Mouse (Mus musculus) lung, embryonic 16.5 days (tissue): ENCODE measurements around the gene Ewsr1. TPM values are rescaled to one million over a fixed set of nuclear protein-coding genes. Genes with fewer than 3 reads are reported as not detected.

Experiments
- ATAC-seq: fragments of 200-750 bp; cut with Nextera tagmentation; 2 replicates; pipeline ENCODE4 v1.8.0; 2017; ENCODE audit warnings: low read depth, mild to moderate bottlenecking, moderate library complexity
- H3K27ac ChIP-seq: fragments of 300-500 bp; sonication (generic); 2 replicates; pipeline ENCODE4 v1.5.1; 2014; ENCODE audit warnings: mild to moderate bottlenecking, control low read depth, low read length
- H3K27me3 ChIP-seq: fragments of 300-500 bp; sonication (generic); 2 replicates; pipeline ENCODE4 v1.6.1; 2014; ENCODE audit warnings: low read depth, low read length, mixed read lengths; ENCODE audit not compliant: control insufficient read depth, insufficient read depth
- H3K36me3 ChIP-seq: fragments of 300-500 bp; sonication (generic); 2 replicates; pipeline ENCODE4 v1.6.1; 2014; ENCODE audit warnings: low read length; ENCODE audit not compliant: control insufficient read depth, insufficient read depth
- H3K4me1 ChIP-seq: fragments of 300-500 bp; sonication (generic); replicated peaks from 2 replicates; pipeline ENCODE4 v1.6.1; 2014; ENCODE audit warnings: low read length, mixed read lengths; ENCODE audit not compliant: control insufficient read depth, insufficient read depth
- H3K4me2 ChIP-seq: fragments of 300-500 bp; sonication (generic); 2 replicates; pipeline ENCODE4 v1.6.1; 2014; ENCODE audit warnings: low read depth, low read length, control low read depth
- H3K4me3 ChIP-seq: fragments of 300-500 bp; sonication (generic); 2 replicates; pipeline ENCODE4 v1.5.1; 2014; ENCODE audit warnings: mild to moderate bottlenecking, low read length, control low read depth
- H3K9ac ChIP-seq: fragments of 300-500 bp; sonication (generic); 2 replicates; pipeline ENCODE4 v1.6.1; 2014; ENCODE audit warnings: low read length, control low read depth
- H3K9me3 ChIP-seq: fragments of 300-500 bp; sonication (generic); 2 replicates; pipeline ENCODE4 v1.6.1; 2016; ENCODE audit warnings: low read length; ENCODE audit not compliant: control insufficient read depth
- WGBS: fragments of 180-500 bp; shearing (Covaris S2); extraction: QIAGEN DNeasy Blood & Tissue Kit; methylation state at CpG from one replicate; pipeline ENCODE4 v1.1.7; 2014; 5-methylcytosine and 5-hydroxymethylcytosine counted together
- polyA plus RNA-seq: library from polyadenylated mRNA; unstranded; fragments of >200 nt; fragmentation: Nextera tagmentation; extraction: Ambion mirVana; gene quantifications from 2 replicates; pipeline ENCODE4 v1.2.1, GENCODE M21; 2015

Ewsr1 gene
- polyA plus RNA-seq, 1 experiment from 2014 or later: 717 TPM

DNA sequence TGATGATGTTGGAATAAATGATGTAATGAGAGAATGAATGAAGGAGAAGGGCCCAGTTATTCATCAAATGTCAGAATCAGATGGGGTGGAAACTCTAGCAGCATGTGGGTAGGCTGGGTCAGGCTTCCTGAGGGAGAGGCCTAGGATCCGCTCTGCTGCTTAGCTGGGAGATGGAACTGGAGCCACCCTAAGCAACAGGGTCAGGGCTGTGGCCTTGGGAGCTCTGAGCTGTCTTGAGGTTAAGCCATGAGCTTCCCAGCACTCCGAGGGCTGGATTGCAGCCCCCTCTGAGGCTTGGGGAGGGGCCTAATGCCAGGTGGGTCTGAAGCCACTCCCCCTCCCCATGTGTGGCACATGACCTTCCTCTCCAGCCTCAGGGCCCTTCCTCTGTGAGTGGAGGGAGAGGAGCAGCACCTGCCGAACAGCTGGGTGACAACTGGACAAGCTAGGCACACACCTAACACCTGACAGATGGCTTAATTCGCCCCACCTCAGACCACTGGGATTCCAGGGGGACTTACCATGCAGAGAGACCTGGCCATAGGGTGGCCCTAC lies 31.1 kb upstream of the Ewsr1 start:
- H3K9me3 ChIP-seq: no peaks in the 10 kb centered on the region
- no peak overlapping the region for H3K4me3 ChIP-seq
- H3K27me3 ChIP-seq: no peaks in the 10 kb centered on the region
- no peaks in the 10 kb centered on the region for H3K4me1 ChIP-seq
- H3K36me3 ChIP-seq: no peaks in the 10 kb centered on the region
- no peak overlapping the region for H3K4me2 ChIP-seq
- no peak overlapping the region for H3K9ac ChIP-seq
- 0 out of 2 replicates have a peak, but pooled peaks have one; percentile 24 for ATAC-seq
- no peak overlapping the region for H3K27ac ChIP-seq
- WGBS: 52% methylated on average over 4 of the region's 4 CpGs

- Histone ChIP-seq H3K27ac (no peak overlapping the region), H3K27me3 (no peaks in the 10 kb centered on the region), H3K4me1 (no peaks in the 10 kb centered on the region), H3K36me3 (no peaks in the 10 kb centered on the region), H3K9ac (no peak overlapping the region), H3K9me3 (no peaks in the 10 kb centered on the region), H3K4me2 (no peak overlapping the region), H3K4me3 (no peak overlapping the region)
- 71% methylated on average over 5 of the region's 5 CpGs for WGBS
- no peak for ATAC-seq
Measured at GRCm38 (mm10) chr11:5129035-5129480, 30.0 kb upstream of the Ewsr1 start.

- Histone ChIP-seq H3K4me1 (no peaks in the 10 kb centered on the region), H3K36me3 (no peaks in the 10 kb centered on the region), H3K9ac (no peak overlapping the region), H3K9me3 (no peaks in the 10 kb centered on the region), H3K4me3 (no peak overlapping the region), H3K4me2 (no peak overlapping the region), H3K27ac (no peak overlapping the region), H3K27me3 (no peaks in the 10 kb centered on the region)
- WGBS: 74% methylated on average over 4 of the region's 4 CpGs
- no peak for ATAC-seq
Measured at GRCm38 (mm10) chr11:5125713-5126112, 26.6 kb upstream of the Ewsr1 start.

DNA sequence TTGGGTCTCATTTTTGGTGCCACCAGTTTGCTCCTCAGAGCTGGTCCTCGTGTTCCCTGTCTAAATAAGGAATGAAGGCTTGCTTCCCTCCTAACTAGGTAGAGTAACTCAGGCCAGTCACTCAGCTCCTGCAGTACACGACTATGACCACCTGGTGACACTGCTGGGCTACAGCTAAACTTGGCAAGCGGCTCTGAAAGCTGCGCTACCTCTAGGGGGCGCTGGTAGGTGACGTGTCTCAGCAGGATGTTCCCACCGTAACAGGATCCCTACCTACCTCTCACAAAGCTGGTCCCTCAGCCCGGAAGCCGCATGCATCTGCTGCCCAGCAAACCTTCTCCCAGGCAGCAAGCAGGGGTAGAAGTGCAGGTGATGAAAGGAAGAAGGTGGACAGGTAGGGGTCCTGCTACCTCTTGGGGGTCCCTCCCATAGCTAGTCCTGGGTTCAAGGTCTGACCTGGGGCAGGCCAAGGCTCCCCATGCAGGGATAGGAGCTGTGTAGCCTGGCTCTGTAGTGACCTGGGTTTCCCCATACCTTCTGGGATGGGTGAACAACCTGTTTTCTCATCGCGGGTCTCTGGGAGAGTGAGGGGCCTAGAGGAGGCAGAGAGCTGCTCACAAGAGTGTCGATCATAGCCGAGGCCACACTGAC lies 16.0 kb upstream of the Ewsr1 start:
- Histone ChIP-seq H3K36me3 (no peaks in the 10 kb centered on the region), H3K27me3 (no peaks in the 10 kb centered on the region), H3K4me3 (no peak overlapping the region), H3K4me2 (no peak overlapping the region), H3K4me1 (no peaks in the 10 kb centered on the region), H3K27ac (no peak overlapping the region), H3K9ac (no peak overlapping the region), H3K9me3 (no peaks in the 10 kb centered on the region)
- peak; percentile 61; the same call in 1 of the 2 replicates for ATAC-seq
- 23% methylated on average over 13 of the region's 13 CpGs for WGBS

GRCm38 (mm10) chr11:5113645-5114044 lies 14.6 kb upstream of the Ewsr1 start:
- H3K9ac ChIP-seq: no peak overlapping the region
- no peak overlapping the region for H3K27ac ChIP-seq
- no peaks in the 10 kb centered on the region for H3K36me3 ChIP-seq
- 84% methylated on average over 7 of the region's 7 CpGs for WGBS
- H3K4me3 ChIP-seq: no peak overlapping the region
- no peak for ATAC-seq
- H3K9me3 ChIP-seq: no peaks in the 10 kb centered on the region
- H3K4me2 ChIP-seq: no peak overlapping the region
- no peaks in the 10 kb centered on the region for H3K27me3 ChIP-seq
- no peaks in the 10 kb centered on the region for H3K4me1 ChIP-seq

DNA sequence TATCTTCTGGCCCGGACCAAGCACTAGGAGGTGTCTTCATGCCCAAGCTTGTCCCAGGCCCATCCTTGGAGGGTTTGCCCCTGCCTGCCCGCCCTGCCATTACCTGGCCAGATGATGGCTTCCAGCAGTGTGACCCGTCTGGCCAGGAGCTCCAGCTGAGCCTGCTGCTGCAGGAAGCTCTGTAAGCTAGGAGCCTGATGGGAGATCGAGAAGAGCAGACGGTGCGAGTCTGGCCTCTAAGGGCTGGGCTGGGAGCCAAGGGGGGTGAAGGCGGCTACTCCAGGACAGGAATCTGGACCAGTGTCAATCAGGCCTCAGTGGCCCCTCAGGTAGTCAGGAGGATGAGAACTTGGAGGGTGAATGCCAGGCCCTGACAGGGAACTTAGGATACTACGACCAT lies 10.4 kb upstream of the Ewsr1 start:
- H3K9me3 ChIP-seq: no peaks in the 10 kb centered on the region
- WGBS: 47% methylated on average over 8 of the region's 8 CpGs
- H3K4me1 ChIP-seq: no peaks in the 10 kb centered on the region
- H3K27me3 ChIP-seq: no peaks in the 10 kb centered on the region
- H3K4me2 ChIP-seq: no peak overlapping the region
- no peak overlapping the region for H3K4me3 ChIP-seq
- H3K27ac ChIP-seq: no peak overlapping the region
- ATAC-seq: no peak
- H3K36me3 ChIP-seq: no peaks in the 10 kb centered on the region
- H3K9ac ChIP-seq: no peak overlapping the region

DNA sequence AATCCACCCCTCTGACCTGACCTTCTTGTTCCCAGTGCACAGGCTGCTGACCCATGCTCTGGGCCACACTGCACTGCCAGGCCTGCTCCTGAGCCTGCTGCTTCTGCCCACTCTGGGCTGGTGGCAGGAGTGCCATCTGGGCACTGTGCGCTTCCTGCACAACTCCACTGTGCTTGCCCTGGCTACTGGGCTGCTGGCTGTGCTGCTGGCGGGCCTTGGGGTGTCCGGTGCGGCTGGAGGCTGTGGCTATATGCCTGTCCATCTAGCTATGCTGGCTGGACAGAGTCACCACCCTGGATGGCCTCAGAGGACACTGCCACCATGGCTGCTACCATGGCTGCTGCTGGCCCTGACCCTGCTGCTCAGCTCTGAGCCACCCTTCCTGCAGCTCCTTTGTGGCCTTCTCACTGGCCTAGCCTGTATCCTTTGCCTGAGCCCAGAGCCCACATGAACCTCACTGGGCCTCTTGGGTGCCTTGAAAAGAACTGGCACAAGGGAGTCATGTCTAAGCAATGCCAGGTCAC lies 5.0 kb upstream of the Ewsr1 start:
- no peaks in the 10 kb centered on the region for H3K36me3 ChIP-seq
- no peak overlapping the region for H3K27ac ChIP-seq

DNA sequence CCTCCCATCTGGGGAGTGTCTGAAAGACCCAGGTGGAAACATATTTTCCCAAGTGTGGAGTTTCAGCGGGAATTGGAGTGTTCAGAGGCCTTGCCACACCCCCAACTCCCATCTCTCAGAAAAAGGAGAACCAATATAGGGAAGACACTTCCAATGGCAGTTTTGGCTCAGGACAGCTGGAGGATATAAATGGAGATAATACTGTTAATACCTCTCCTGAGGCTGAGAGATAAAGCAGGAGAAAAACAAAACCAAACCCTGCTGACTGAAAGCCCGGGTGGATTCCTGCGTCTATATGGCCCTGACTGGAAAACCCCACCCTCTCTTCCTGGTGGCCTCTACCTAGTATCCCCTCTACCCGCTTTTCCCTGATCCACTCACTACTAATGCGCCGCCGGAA lies 3.3 kb upstream of the Ewsr1 start:
- H3K4me1 ChIP-seq: peaks cover 10% of the 10 kb centered on the region
- 91% methylated on average over 7 of the region's 7 CpGs for WGBS
- no peak overlapping the region for H3K4me2 ChIP-seq
- no peaks in the 10 kb centered on the region for H3K27me3 ChIP-seq
- no peaks in the 10 kb centered on the region for H3K9me3 ChIP-seq
- no peak for ATAC-seq
- no peak overlapping the region for H3K27ac ChIP-seq
- H3K36me3 ChIP-seq: no peaks in the 10 kb centered on the region
- no peak overlapping the region for H3K9ac ChIP-seq
- no peak overlapping the region for H3K4me3 ChIP-seq

More for the DNA sequence above, 5.0 kb upstream of the Ewsr1 start:
- Histone ChIP-seq H3K4me2 (no peak overlapping the region), H3K9ac (no peak overlapping the region), H3K4me1 (peaks cover 8% of the 10 kb centered on the region), H3K4me3 (no peak overlapping the region), H3K9me3 (no peaks in the 10 kb centered on the region), H3K27me3 (no peaks in the 10 kb centered on the region)
- no peak for ATAC-seq
- 92% methylated on average over 4 of the region's 4 CpGs for WGBS

GRCm38 (mm10) chr11:5101641-5102040 lies 2.6 kb upstream of the Ewsr1 start:
- Histone ChIP-seq H3K4me1 (peaks cover 17% of the 10 kb centered on the region), H3K9me3 (no peaks in the 10 kb centered on the region), H3K27ac (no peak overlapping the region), H3K36me3 (no peaks in the 10 kb centered on the region), H3K27me3 (no peaks in the 10 kb centered on the region), H3K4me2 (no peak overlapping the region), H3K9ac (no peak overlapping the region), H3K4me3 (no peak overlapping the region)
- WGBS: 75% methylated on average over 6 of the region's 6 CpGs
- no peak for ATAC-seq
